Mouse (Mus musculus) embryonic facial prominence, embryonic 13.5 days (tissue): ENCODE measurements around the gene Pnp. TPM values are rescaled to one million over a fixed set of nuclear protein-coding genes. Genes with fewer than 3 reads are reported as not detected.
"Not testable (repeated sequence)": the region's sequence is repeated elsewhere in the genome, so short reads cannot be mapped to it uniquely, and the experiment has no call there.

Source experiments
- ATAC-seq: fragments of 200-750 bp; cut with Nextera tagmentation; 2 replicates; pipeline ENCODE4 v1.8.0; 2017; ENCODE audit warnings: low read depth; ENCODE audit not compliant: insufficient number of reproducible peaks, insufficient read depth, low FRiP score, low TSS enrichment
- H3K27ac ChIP-seq: fragments of 300-500 bp; sonication (generic); 2 replicates; pipeline ENCODE4 v1.5.1; 2015; ENCODE audit warnings: moderate library complexity, mild to moderate bottlenecking, inconsistent platforms
- H3K27me3 ChIP-seq: fragments of 300-500 bp; sonication (generic); 2 replicates; pipeline ENCODE4 v1.6.1; 2015; ENCODE audit warnings: mild to moderate bottlenecking, inconsistent platforms
- H3K36me3 ChIP-seq: fragments of 300-500 bp; sonication (generic); 2 replicates; pipeline ENCODE4 v1.6.1; 2015; ENCODE audit warnings: mild to moderate bottlenecking, inconsistent platforms
- H3K4me1 ChIP-seq: fragments of 300-500 bp; sonication (generic); 2 replicates; pipeline ENCODE4 v1.6.1; 2015; ENCODE audit warnings: inconsistent platforms
- H3K4me2 ChIP-seq: fragments of 300-500 bp; sonication (generic); 2 replicates; pipeline ENCODE4 v1.6.1; 2015; ENCODE audit warnings: moderate library complexity, mild to moderate bottlenecking, inconsistent platforms
- H3K4me3 ChIP-seq: fragments of 300-500 bp; sonication (generic); 2 replicates; pipeline ENCODE4 v1.5.1; 2015; ENCODE audit warnings: mild to moderate bottlenecking, inconsistent platforms
- H3K9ac ChIP-seq: fragments of 300-500 bp; sonication (generic); 2 replicates; pipeline ENCODE4 v1.6.1; 2015; ENCODE audit warnings: mild to moderate bottlenecking, inconsistent platforms
- H3K9me3 ChIP-seq: fragments of 300-500 bp; sonication (generic); 2 replicates; pipeline ENCODE4 v1.6.1; 2016; ENCODE audit warnings: inconsistent platforms
- WGBS: fragments of 180-500 bp; shearing (Covaris S2); methylation state at CpG from one replicate; pipeline ENCODE4 v1.1.7; 2015; ENCODE audit warnings: mixed read lengths; 5-methylcytosine and 5-hydroxymethylcytosine counted together
- polyA plus RNA-seq: library from polyadenylated mRNA; unstranded; fragments of >200 nt; fragmentation: Nextera tagmentation; extraction: Ambion mirVana; gene quantifications from 2 replicates; pipeline ENCODE4 v1.2.1, GENCODE M21; 2015

The Pnp gene
- polyA plus RNA-seq, 1 experiment from 2014 or later = 49.3 TPM

DNA sequence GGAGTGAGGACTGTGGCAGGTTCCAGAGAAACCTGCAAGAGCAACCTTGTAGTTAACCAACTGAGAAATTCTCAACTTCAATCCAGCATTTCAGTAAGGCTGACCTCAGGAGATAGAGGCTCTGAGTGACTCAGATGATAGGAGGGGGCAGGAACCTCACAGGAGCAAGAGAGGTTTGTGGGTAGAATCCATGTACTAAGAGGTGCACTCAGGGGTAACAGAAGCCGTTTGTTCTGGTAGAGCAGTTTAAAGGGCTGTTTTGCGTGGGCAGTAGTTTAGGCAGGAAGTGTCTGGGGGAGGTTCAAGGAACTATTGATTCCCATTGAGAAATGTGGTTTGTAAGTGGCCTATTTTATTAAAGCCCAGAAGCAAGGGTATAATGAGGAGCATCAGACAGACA, 50.3 kb downstream of the Pnp start:
- no peak overlapping the region for H3K4me2 ChIP-seq
- H3K4me1 ChIP-seq = no peaks in the 10 kb centered on the region; the same call in 1 of the 2 replicates
- 22% methylated on average over 2 of the region's 2 CpGs for WGBS
- H3K36me3 ChIP-seq = no peaks in the 10 kb centered on the region
- no peak for ATAC-seq
- no peak overlapping the region for H3K27ac ChIP-seq
- H3K4me3 ChIP-seq = no peak overlapping the region
- no peak overlapping the region for H3K9ac ChIP-seq
- no peaks in the 10 kb centered on the region for H3K27me3 ChIP-seq
- no peaks in the 10 kb centered on the region for H3K9me3 ChIP-seq

- ATAC-seq = no peak
- Histone ChIP-seq H3K4me2 (no peak overlapping the region), H3K36me3 (no peaks in the 10 kb centered on the region), H3K9me3 (no peaks in the 10 kb centered on the region), H3K27ac (no peak overlapping the region), H3K4me3 (no peak overlapping the region), H3K4me1 (no peaks in the 10 kb centered on the region), H3K27me3 (no peaks in the 10 kb centered on the region), H3K9ac (no peak overlapping the region)
- WGBS = 75% methylated on average over 5 of the region's 5 CpGs
Measured at GRCm38 (mm10) chr14:50981837-50982236, 51.0 kb downstream of the Pnp start.

- no peak for ATAC-seq
- H3K9ac ChIP-seq = no peak overlapping the region
- H3K9me3 ChIP-seq = no peaks in the 10 kb centered on the region
- 91% methylated on average over 2 of the region's 2 CpGs for WGBS
- H3K4me2 ChIP-seq = no peak overlapping the region
- no peak overlapping the region for H3K27ac ChIP-seq
- H3K4me3 ChIP-seq = no peak overlapping the region
- H3K4me1 ChIP-seq = no peaks in the 10 kb centered on the region
- H3K36me3 ChIP-seq = no peaks in the 10 kb centered on the region
- no peaks in the 10 kb centered on the region for H3K27me3 ChIP-seq
Measured at GRCm38 (mm10) chr14:50987668-50988067, 56.8 kb downstream of the Pnp start.

DNA sequence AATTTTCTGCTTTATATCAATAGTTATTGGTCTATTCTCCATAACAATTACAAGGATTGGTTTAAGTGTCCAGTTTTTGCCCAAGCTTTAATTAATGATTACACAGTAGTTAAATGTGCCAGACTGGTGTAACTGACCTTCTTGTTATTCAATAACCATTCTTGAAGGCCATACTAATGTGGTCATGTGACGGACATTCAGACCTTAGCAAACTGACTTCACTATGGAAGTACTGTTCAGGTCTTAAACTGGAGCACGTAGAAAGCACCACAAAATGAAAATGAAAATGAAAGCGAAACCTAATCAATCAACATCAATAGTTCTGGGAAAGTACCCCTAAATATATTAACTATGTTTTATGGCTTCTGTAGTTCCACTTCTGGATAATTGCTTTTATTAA, 60.2 kb downstream of the Pnp start:
- H3K36me3 ChIP-seq = no peaks in the 10 kb centered on the region
- no peaks in the 10 kb centered on the region for H3K4me1 ChIP-seq
- no peaks in the 10 kb centered on the region for H3K27me3 ChIP-seq
- 87% methylated on average over 3 of the region's 3 CpGs for WGBS
- H3K4me2 ChIP-seq = no peak overlapping the region
- H3K27ac ChIP-seq = no peak overlapping the region
- H3K9ac ChIP-seq = no peak overlapping the region
- no peaks in the 10 kb centered on the region for H3K9me3 ChIP-seq
- no peak overlapping the region for H3K4me3 ChIP-seq
- ATAC-seq = no peak

DNA sequence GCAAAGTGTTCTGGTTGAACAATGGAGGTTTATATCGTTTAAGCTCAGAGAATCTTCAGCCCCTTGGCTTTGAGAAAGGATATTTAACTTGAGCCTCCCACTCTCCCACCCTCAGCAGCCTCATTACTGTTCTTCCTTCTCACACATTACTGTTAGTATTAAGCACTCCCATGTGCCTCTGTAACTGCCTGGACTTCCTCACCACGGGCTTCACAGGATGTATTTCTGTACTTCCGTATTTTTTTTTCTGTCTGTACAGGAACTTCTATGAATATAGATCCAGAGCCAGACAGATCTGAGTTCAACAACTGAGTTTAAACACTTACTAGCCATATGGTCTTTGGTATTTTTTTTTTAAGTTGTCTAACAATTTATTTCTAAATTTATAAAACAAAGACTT, 66.2 kb downstream of the Pnp start:
- WGBS = 68% methylated on average over 3 of the region's 3 CpGs
- no peaks in the 10 kb centered on the region for H3K36me3 ChIP-seq
- ATAC-seq = no peak

GRCm38 (mm10) chr14:50997999-50998666, 67.3 kb downstream of the Pnp start:
- H3K4me1 ChIP-seq = no peaks in the 10 kb centered on the region
- no peak overlapping the region for H3K4me2 ChIP-seq
- no peaks in the 10 kb centered on the region for H3K27me3 ChIP-seq
- no peak overlapping the region for H3K4me3 ChIP-seq
- 79% methylated on average over 2 of the region's 2 CpGs for WGBS
- H3K36me3 ChIP-seq = no peaks in the 10 kb centered on the region
- H3K9ac ChIP-seq = no peak overlapping the region
- no peaks in the 10 kb centered on the region for H3K9me3 ChIP-seq
- no peak for ATAC-seq
- H3K27ac ChIP-seq = no peak overlapping the region

More for the DNA sequence above, 66.2 kb downstream of the Pnp start:
- Histone ChIP-seq H3K27me3 (no peaks in the 10 kb centered on the region), H3K4me1 (no peaks in the 10 kb centered on the region), H3K9me3 (no peaks in the 10 kb centered on the region), H3K4me2 (no peak overlapping the region), H3K27ac (no peak overlapping the region), H3K4me3 (no peak overlapping the region), H3K9ac (no peak overlapping the region)

- no peak for ATAC-seq
- Histone ChIP-seq H3K27me3 (no peaks in the 10 kb centered on the region), H3K4me1 (peaks cover 17% of the 10 kb centered on the region; the same call in 1 of the 2 replicates), H3K9me3 (no peaks in the 10 kb centered on the region), H3K4me2 (no peak within 1 kb of the TSS), H3K4me3 (no peak within 1 kb of the TSS), H3K36me3 (no peaks in the 10 kb centered on the region), H3K9ac (no peak within 1 kb of the TSS), H3K27ac (peak within 1 kb of the TSS; percentile 84)
- 45% methylated on average over 8 of the region's 8 CpGs for WGBS
Measured at GRCm38 (mm10) chr14:51007152-51007801, 76.4 kb downstream of the Pnp start, which contains the start of gene Rnase10. TSS of gene Rnase10 (plus strand) at chr14:51007751.

DNA sequence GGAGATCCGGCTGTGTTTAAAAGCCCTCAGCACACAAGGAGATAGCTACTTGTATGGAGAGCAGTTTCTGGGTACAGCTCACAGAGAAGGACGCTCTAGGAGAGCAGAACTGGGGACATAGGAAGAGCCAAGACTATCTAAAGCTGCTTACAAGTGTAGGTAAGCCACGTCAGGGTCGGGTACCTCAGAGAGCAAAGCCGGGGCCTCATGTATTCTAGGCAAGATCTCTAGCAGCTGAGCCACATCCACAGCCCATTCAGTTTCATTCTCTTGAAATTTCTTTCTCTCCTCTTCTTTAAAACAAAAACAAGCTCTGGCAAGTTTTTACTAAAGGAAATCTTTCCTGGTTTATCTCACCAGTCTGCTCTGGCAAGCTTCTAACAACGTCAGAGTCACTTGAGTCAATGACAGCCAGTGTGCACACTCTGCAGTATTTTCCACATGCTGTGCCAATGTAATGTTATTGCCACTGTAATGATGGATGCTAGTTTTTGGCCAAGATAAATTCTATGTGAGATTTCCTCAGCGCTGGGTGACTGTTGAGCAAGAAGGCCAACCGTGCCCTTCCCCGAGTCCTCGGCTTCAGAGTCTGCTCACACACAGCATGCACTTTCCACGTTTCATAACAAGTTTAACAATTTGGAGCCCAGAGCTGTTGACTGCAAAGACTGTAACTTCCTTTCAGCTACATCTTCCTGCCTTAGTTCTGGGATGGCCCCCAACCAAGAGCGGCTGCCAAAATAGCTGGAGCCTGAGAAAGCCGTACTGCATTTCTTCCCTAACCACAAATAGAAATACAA, 77.2 kb downstream of the Pnp start:
- 63% methylated on average over 13 of the region's 13 CpGs for WGBS
- no peak for ATAC-seq

DNA sequence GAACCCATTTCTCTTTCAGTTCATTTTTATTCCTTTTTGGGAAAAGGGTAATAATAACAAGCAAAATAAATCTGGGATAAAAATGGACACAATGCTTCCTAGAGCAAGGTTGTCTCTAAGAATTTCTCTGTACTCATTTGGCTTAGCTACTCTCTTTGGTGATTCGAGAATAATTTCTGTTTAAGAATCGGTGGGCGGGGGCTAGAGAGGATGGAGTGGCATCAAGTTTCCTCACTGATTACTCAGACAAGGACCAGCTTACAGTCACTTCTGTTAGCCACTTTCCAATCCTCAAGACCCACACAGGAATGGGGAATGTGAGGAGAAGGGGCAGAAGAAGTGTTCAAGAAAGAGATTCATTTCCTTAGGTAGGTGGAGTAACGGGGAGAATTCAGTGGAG, 77.9 kb downstream of the Pnp start:
- Histone ChIP-seq H3K4me1 (peaks cover 17% of the 10 kb centered on the region; the same call in 1 of the 2 replicates), H3K36me3 (no peaks in the 10 kb centered on the region), H3K27me3 (no peaks in the 10 kb centered on the region), H3K9ac (no peak overlapping the region), H3K4me2 (no peak overlapping the region), H3K27ac (peak overlapping the region; percentile 84), H3K4me3 (no peak overlapping the region), H3K9me3 (no peaks in the 10 kb centered on the region)
- WGBS = 63% methylated on average over 4 of the region's 4 CpGs
- no peak for ATAC-seq

More for the DNA sequence above, 77.2 kb downstream of the Pnp start:
- Histone ChIP-seq H3K4me3 (no peak overlapping the region), H3K36me3 (no peaks in the 10 kb centered on the region), H3K27ac (peak overlapping the region; percentile 84), H3K4me2 (no peak overlapping the region), H3K4me1 (peaks cover 17% of the 10 kb centered on the region; the same call in 1 of the 2 replicates), H3K9ac (no peak overlapping the region), H3K9me3 (no peaks in the 10 kb centered on the region), H3K27me3 (no peaks in the 10 kb centered on the region)

DNA sequence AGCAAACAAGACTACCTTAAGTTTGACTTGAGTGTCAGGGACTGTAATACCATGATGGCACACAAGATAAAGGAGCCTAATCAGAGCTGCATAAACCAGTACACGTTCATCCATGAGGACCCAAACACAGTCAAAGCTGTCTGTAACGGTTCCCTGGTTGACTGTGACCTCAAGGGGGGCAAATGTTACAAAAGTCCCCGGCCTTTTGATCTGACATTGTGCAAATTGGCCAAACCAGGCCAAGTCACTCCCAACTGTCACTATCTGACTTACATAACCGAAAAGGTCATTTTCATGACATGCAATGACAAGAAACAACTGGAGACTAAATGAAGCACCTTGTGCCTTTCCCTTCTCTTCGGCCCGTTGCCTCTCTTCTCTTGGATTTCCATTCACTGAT, 78.7 kb downstream of the Pnp start:
- Histone ChIP-seq H3K4me3 (no peak overlapping the region), H3K36me3 (no peaks in the 10 kb centered on the region), H3K4me2 (no peak overlapping the region), H3K9me3 (no peaks in the 10 kb centered on the region), H3K4me1 (peaks cover 17% of the 10 kb centered on the region; the same call in 1 of the 2 replicates), H3K27me3 (no peaks in the 10 kb centered on the region), H3K27ac (peak overlapping the region; percentile 84; the same call in 1 of the 2 replicates), H3K9ac (no peak overlapping the region)
- no peak for ATAC-seq
- 87% methylated on average over 6 of the region's 6 CpGs for WGBS

DNA sequence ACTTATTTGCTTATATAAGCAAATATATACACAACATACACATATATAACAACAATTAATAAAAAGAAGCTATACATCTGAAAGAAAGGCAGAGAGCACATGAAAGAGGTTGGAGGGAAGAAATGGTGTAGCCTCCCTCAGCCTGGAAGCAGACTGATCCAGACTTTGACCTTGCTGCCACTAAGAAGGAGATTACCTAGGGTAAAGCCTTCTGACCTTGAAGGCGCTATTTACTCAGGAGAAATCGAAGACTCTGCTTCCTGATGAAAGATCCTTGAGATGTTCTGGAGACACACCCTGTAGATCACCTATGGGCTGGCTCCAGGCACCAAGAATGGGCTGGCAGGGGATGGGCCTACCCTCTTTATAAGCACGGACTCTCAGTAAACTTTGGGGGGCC, 83.8 kb downstream of the Pnp start:
- 92% methylated on average over 3 of the region's 3 CpGs for WGBS

More for the DNA sequence above, 83.8 kb downstream of the Pnp start:
- not testable (repeated sequence) for H3K4me3 ChIP-seq, H3K36me3 ChIP-seq, ATAC-seq, H3K9me3 ChIP-seq, H3K4me2 ChIP-seq, H3K27me3 ChIP-seq, H3K4me1 ChIP-seq, H3K27ac ChIP-seq, H3K9ac ChIP-seq
